ENCODE assay signal across 8 mouse cellular contexts in genomic region chr5:144223899-144224816, GRCm38 (mm10). TPM values are rescaled to one million over a fixed set of nuclear protein-coding genes. Genes with fewer than 3 reads are reported as not detected.
DNase-seq lines count a peak whose midpoint lies in the region; ATAC-seq and TF ChIP-seq lines count a peak whose summit lies in the region.

No protein-coding gene starts in this region.

- no peak for TF ChIP-seq CTCF in E14TG2a.4 (conservative IDR thresholded peaks at IDR 0.05; ENCODE audit: low read length)

- ATAC-seq in heart, embryonic 12.5 days (ENCODE audit: insufficient number of reproducible peaks, low FRiP score), result no peak
- peak; percentile 55 for ATAC-seq in forebrain, embryonic 12.5 days (ENCODE audit: low FRiP score)
- ATAC-seq in liver, embryonic 15.5 days (ENCODE audit: insufficient read depth), result peak; percentile 23; the same call in 1 of the 2 replicates

- H3K4me3 ChIP-seq in heart, embryonic 12.5 days, result peak overlapping the region; percentile 83
- peak overlapping the region; percentile 90 for H3K4me3 ChIP-seq in E14TG2a.4 (replicated peaks; ENCODE audit: low read length)
- peak overlapping the region; percentile 73 for H3K4me3 ChIP-seq in forebrain, embryonic 12.5 days (replicated peaks)
- H3K4me3 ChIP-seq in liver, embryonic 15.5 days (replicated peaks), result peak overlapping the region; percentile 70

- DNase-seq in heart, postnatal 25 days (ENCODE audit: low spot score), result no peak
- DNase-seq in ovary, postnatal 10 days (ENCODE audit: low spot score), result no peak
- DNase-seq in adrenal gland, adult 2 months, result no peak
- no peak for DNase-seq in left cerebral cortex, adult 18-20 months (ENCODE audit: low spot score in 2 of 2)

- peak overlapping the region; percentile 76 for H3K9ac ChIP-seq in heart, embryonic 12.5 days
- peak overlapping the region; percentile 72 for H3K9ac ChIP-seq in forebrain, embryonic 12.5 days
- peak overlapping the region; percentile 61 for H3K9ac ChIP-seq in liver, embryonic 15.5 days

- H3K4me2 ChIP-seq in heart, embryonic 12.5 days, result peak overlapping the region; percentile 89
- H3K4me2 ChIP-seq in forebrain, embryonic 12.5 days, result peak overlapping the region; percentile 88
- peak overlapping the region; percentile 93 for H3K4me2 ChIP-seq in liver, embryonic 15.5 days

- H3K4me1 ChIP-seq in heart, embryonic 12.5 days (replicated peaks), result peaks cover 19% of the 10 kb centered on the region
- H3K4me1 ChIP-seq in E14TG2a.4 (replicated peaks; ENCODE audit: low read depth, low read length), result peaks cover 62% of the 10 kb centered on the region
- peaks cover 22% of the 10 kb centered on the region for H3K4me1 ChIP-seq in forebrain, embryonic 12.5 days
- peaks cover 22% of the 10 kb centered on the region for H3K4me1 ChIP-seq in liver, embryonic 15.5 days (replicated peaks)

- H3K9me3 ChIP-seq in heart, embryonic 12.5 days (replicated peaks), result no peaks in the 10 kb centered on the region; the same call in 1 of the 2 replicates
- H3K9me3 ChIP-seq in E14TG2a.4 (ENCODE audit: low read length), result no peaks in the 10 kb centered on the region
- H3K9me3 ChIP-seq in forebrain, embryonic 12.5 days, result no peaks in the 10 kb centered on the region
- no peaks in the 10 kb centered on the region for H3K9me3 ChIP-seq in liver, embryonic 15.5 days (replicated peaks)

- H3K27me3 ChIP-seq in heart, embryonic 12.5 days (replicated peaks), result no peaks in the 10 kb centered on the region
- 0 out of 2 replicates have a peak, but pooled peaks cover 2% of the 10 kb centered on the region for H3K27me3 ChIP-seq in E14TG2a.4 (ENCODE audit: insufficient read depth, low read length)
- no peaks in the 10 kb centered on the region for H3K27me3 ChIP-seq in forebrain, embryonic 12.5 days
- no peaks in the 10 kb centered on the region for H3K27me3 ChIP-seq in liver, embryonic 15.5 days

- WGBS in heart, embryonic 12.5 days, result 23% methylated on average over 18 of the region's 18 CpGs
- WGBS in forebrain, embryonic 12.5 days, result 26% methylated on average over 18 of the region's 18 CpGs
- WGBS in liver, embryonic 15.5 days (ENCODE audit: insufficient replicate concordance), result 24% methylated on average over 18 of the region's 18 CpGs

- intact Hi-C loops in heart, postnatal 25 days (cut with DNase I), result no loop called here

- 0 out of 2 replicates have a peak overlapping the region, but pooled peaks have one; percentile 57 for H3K27ac ChIP-seq in heart, embryonic 12.5 days (ENCODE audit: poor library complexity, severe bottlenecking)
- H3K27ac ChIP-seq in forebrain, embryonic 12.5 days, result peak overlapping the region; percentile 77
- 0 out of 2 replicates have a peak overlapping the region, but pooled peaks have one; percentile 39 for H3K27ac ChIP-seq in liver, embryonic 15.5 days (replicated peaks)

- H3K36me3 ChIP-seq in heart, embryonic 12.5 days, result no peaks in the 10 kb centered on the region
- no peaks in the 10 kb centered on the region for H3K36me3 ChIP-seq in E14TG2a.4 (ENCODE audit: insufficient read depth, low read length)
- H3K36me3 ChIP-seq in forebrain, embryonic 12.5 days (replicated peaks), result no peaks in the 10 kb centered on the region
- H3K36me3 ChIP-seq in liver, embryonic 15.5 days (replicated peaks), result no peaks in the 10 kb centered on the region

RNA-seq across cellular contexts. Expression of gene Tecpr1, which starts 0.7 kb away (rescaled TPM):
- polyA plus RNA-seq in heart, embryonic 12.5 days (2016; fragmentation: Nextera tagmentation; extraction: Ambion mirVana), result 19.1 and 19.3 TPM in 2 replicates
- total RNA-seq in heart, postnatal 25 days (2021), result 10 to 100 TPM; 23.0 to 24.9 TPM
- 31.7 and 32.3 TPM in 2 replicates for polyA plus RNA-seq in forebrain, embryonic 12.5 days (2016; fragmentation: Nextera tagmentation; extraction: Ambion mirVana)
- 3.1 and 3.3 TPM in 2 replicates for polyA plus RNA-seq in liver, embryonic 15.5 days (2015; fragmentation: Nextera tagmentation; extraction: Ambion mirVana)
- 100 to 1,000 TPM in 1 of 2 experiments, 10 to 100 TPM in 1; 77.8 to 125 TPM for total RNA-seq in adrenal gland, adult 2 months (2021)
- polyA plus RNA-seq in adrenal gland, adult 2 months (2012; rRNA removed), result 130 and 135 TPM in 2 replicates
- total RNA-seq in left cerebral cortex, adult 18-20 months (2021), result 10 to 100 TPM; 91.9 to 92.5 TPM

RNA-seq across cellular contexts. Expression of gene Bri3, which starts 20.1 kb away (rescaled TPM):
- polyA plus RNA-seq in heart, embryonic 12.5 days (2016; fragmentation: Nextera tagmentation; extraction: Ambion mirVana), result 127 and 133 TPM in 2 replicates
- 100 to 1,000 TPM; 114 to 130 TPM for total RNA-seq in heart, postnatal 25 days (2021)
- polyA plus RNA-seq in forebrain, embryonic 12.5 days (2016; fragmentation: Nextera tagmentation; extraction: Ambion mirVana), result 126 and 139 TPM in 2 replicates
- 20.3 and 21.0 TPM in 2 replicates for polyA plus RNA-seq in liver, embryonic 15.5 days (2015; fragmentation: Nextera tagmentation; extraction: Ambion mirVana)
- total RNA-seq in adrenal gland, adult 2 months (2021), result 100 to 1,000 TPM; 127 TPM
- 248 and 377 TPM in 2 replicates for polyA plus RNA-seq in adrenal gland, adult 2 months (2012; rRNA removed)
- total RNA-seq in left cerebral cortex, adult 18-20 months (2021), result 10 to 100 TPM; 67.8 to 73.6 TPM

RNA-seq across cellular contexts. Expression of gene Bhlha15, which starts 34.1 kb away (rescaled TPM):
- 0.26 and 0.46 TPM in 2 replicates for polyA plus RNA-seq in heart, embryonic 12.5 days (2016; fragmentation: Nextera tagmentation; extraction: Ambion mirVana)
- total RNA-seq in heart, postnatal 25 days (2021), result not detected
- polyA plus RNA-seq in forebrain, embryonic 12.5 days (2016; fragmentation: Nextera tagmentation; extraction: Ambion mirVana), result 0.09 and 0.13 TPM in 2 replicates
- polyA plus RNA-seq in liver, embryonic 15.5 days (2015; fragmentation: Nextera tagmentation; extraction: Ambion mirVana), result 0.56 and 1.3 TPM in 2 replicates
- 1 to 10 TPM in 1 of 2 experiments, under 1 TPM in 1; 0.49 to 1.0 TPM for total RNA-seq in adrenal gland, adult 2 months (2021)
- 0.69 and 0.88 TPM in 2 replicates for polyA plus RNA-seq in adrenal gland, adult 2 months (2012; rRNA removed)
- under 1 TPM; 0.16 to 0.30 TPM for total RNA-seq in left cerebral cortex, adult 18-20 months (2021)
